Mouse (Mus musculus) adrenal gland, postnatal 14 days (tissue): Measurements from ENCODE around the gene Ndufa8. TPM values are rescaled to one million over a fixed set of nuclear protein-coding genes. Genes with fewer than 3 reads are reported as not detected.

Experiments used
- total RNA-seq: library from RNA; stranded (reverse); gene quantifications from 2 replicates; pipeline ENCODE4 v1.2.3, GENCODE M21; 2021

The Ndufa8 gene
- total RNA-seq, 1 experiment from 2014 or later, result 365 TPM

Other genes with a start within 250 kb of the Ndufa8 start
- 2.6 and 2.7 TPM in 2 replicates for gene Ttll11, start 69.5 kb downstream of the Ndufa8 start, total RNA-seq
- gene Morn5, start 52 bp upstream of the Ndufa8 start, total RNA-seq, result not detected in 2 replicates
- gene Lhx6, start 56.0 kb upstream of the Ndufa8 start, total RNA-seq, result 5.4 and 7.2 TPM in 2 replicates
- 26.0 and 27.0 TPM in 2 replicates for gene Mrrf, start 87.0 kb upstream of the Ndufa8 start, total RNA-seq
- 27.3 and 27.4 TPM in 2 replicates for gene Rbm18, start 87.4 kb upstream of the Ndufa8 start, total RNA-seq
- gene Ptgs1, start 181.0 kb upstream of the Ndufa8 start, total RNA-seq, result 13.6 and 14.9 TPM in 2 replicates